Mouse (Mus musculus) kidney, postnatal 25 days (tissue): Measurements from ENCODE around the gene Rbms1.

Experiments
- DNase-seq, 2 experiments: peaks; one replicate each; pipeline ENCODE4 v3.0.0; 2021; ENCODE audit warnings: mixed read lengths in 2 of 2

The Rbms1 gene

GRCm38 (mm10) chr2:60751274-60751673 lies 211.7 kb downstream of the Rbms1 start:
- no peak for DNase-seq

- DNase-seq = no peak
Observed at GRCm38 (mm10) chr2:60750591-60750990, 212.4 kb downstream of the Rbms1 start.

GRCm38 (mm10) chr2:60748585-60748984 lies 214.4 kb downstream of the Rbms1 start:
- no peak for DNase-seq

DNA sequence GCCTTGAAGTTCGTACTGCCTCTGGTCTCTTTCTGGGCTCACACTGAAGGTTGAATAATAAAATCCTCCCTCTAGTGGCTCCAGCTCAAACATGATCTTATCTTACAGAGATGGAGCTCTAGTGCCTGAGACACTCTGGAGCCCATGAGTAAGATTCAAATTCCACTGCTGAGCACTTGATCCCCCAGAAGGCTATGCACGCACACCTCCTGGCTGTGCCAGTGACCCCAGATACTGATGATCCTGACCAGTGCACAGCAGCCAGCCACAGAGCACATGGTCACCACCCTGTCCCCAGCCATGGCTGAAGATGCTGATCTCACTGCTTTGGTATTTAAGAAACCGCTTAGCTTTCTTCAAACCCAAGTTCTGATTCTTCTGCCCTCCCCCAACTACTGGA lies 215.4 kb downstream of the Rbms1 start:
- no peak for DNase-seq

DNA sequence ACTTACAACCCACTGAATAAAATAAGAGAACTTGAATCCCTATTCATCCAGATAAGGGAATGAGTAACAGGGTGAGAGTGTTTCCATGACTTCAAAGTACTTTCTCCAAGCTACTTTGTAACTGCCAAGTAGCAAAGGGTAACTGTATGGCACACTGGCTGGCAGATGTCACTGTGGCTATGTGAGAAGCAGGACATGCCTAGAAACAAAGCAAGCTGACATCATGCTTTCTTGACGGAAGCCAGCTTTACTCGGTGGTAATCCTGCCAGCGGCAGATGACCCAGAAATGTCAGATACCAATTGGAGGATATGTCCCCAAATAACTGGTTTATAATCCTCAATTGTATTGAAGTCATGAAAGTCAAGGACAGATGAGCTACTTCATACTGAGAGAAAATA lies 218.3 kb downstream of the Rbms1 start:
- DNase-seq = no peak

DNA sequence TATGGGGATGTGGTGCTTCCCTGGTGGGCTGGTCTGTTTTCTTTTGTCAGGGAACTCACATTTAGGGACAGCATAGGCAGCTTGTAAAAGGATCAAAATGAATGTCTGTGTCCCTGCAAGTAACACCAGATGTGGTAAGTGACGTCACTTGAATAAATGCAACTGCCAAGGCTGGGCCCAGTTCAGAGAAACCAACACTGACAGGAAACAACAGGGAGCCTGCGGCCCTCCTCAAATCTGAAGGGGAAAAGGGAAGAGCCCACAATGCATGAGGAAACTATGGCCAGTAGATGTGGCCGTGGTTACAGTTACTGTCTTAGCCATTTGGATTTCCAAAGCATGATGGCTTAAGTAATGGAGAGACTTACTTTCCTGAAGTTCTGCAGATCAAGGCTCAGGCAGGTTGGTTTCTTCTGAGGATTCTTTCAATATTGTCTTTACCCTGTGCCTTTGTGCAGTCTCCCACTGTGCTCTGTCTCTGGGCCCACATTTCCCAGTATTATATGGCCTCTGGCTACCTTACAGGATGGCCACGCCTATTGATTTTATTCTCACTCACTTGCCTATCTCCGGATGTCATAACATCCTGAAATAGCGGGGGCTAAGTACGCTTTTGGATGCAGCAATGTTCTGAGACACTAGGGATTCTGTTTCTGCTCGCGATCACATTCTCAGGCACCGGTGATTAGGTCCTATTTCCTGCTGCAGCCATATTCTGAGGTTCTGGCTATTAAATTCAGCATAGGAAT lies 223.4 kb downstream of the Rbms1 start:
- DNase-seq = no peak

DNA sequence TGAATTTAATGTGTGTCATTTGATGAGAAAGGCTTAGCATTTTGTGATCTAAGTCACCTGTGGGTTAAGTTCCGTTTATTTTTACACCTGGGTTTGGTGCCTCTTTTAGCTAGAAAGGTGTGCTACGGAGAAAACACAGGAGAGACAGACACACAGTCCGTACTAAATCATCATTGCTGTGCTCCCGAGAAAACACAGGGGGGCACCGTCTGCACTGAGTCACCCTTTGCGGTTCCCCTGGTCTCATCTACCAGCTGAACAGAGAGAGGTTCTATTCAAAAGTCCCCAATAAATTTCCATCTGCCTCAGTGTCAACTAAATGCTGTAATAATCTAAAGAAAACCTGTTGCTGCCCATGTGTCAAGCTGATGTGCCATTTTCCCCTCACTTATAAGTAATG lies 232.1 kb downstream of the Rbms1 start:
- no peak for DNase-seq

DNA sequence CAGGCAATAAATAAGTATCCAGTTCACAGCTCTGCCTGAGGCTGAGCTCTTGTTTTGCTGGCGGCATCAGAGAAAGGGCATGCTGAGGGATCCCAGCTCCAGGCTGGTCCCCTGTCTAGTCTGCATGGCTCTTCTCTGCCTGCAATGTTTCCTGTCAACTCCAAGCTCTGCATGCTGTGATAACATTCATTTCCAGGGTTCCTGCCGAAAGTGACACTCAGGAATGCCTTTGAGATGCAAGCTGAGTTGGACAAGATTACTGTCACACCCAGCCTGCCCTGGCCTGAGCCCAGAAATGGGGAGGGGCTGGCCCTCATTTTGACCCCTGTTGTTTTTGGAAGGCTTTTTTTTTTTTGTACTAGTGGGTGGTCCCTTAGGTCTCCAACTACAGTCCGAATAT lies 233.0 kb downstream of the Rbms1 start:
- peak; percentile 71 to 75 for DNase-seq

DNA sequence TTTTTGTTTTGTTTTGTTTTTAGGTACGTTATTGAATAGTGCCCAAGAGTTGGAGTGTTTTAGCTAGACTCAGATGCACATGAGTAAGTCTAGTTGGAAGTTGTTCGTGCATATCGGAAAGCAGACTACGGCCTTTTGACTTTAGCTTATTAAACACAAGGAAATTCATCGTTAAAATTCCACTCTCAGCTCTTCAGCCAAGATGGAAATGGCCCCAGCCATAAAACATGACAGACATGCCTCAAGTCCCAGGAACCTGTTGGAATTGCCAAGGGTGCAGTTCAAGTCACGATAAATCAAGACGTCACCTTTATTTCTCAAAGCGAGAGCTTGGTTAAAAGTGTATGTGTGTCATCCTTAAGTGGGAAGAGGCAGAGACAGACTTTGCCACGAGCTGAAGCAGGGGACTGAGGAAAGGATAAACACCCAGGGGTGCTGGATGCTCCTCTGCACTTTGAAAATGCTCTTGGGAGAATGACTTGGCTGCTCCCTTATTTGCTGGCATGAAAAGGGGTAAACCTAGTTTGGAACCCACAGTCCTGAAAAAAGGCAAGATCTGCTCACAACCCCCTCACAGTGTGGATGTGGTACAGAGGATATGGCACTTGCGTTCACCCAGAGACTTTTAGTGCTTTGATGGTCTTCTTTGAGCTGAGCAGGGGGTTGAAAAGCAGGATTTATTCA lies 233.9 kb downstream of the Rbms1 start:
- peak; percentile 32 to 52 for DNase-seq

DNA sequence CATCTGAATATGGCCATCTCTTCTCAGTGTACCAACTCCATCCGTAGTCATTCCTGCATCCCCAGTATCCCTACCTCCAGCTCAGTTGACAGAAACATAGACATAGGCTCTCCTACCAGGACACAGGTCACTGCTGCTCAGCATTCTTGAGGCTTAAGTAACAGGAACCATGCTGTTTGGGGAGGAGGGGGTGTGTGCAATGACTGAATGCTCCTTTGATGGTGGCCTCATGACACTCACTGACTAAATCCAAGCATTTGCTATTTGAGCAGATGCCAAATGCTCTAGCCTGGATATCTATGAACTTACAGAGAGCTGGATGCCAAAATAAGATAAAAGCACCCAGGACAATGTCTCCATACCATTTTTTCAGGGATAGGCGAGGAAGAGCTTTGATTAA lies 238.3 kb downstream of the Rbms1 start:
- DNase-seq = no peak

- DNase-seq = no peak
Observed at GRCm38 (mm10) chr2:60722967-60723366, 240.0 kb downstream of the Rbms1 start.

- no peak for DNase-seq
Observed at GRCm38 (mm10) chr2:60722514-60722913, 240.5 kb downstream of the Rbms1 start, which contains the start of gene Itgb6. Gene Itgb6 (minus strand): TSS chr2:60722643.

DNA sequence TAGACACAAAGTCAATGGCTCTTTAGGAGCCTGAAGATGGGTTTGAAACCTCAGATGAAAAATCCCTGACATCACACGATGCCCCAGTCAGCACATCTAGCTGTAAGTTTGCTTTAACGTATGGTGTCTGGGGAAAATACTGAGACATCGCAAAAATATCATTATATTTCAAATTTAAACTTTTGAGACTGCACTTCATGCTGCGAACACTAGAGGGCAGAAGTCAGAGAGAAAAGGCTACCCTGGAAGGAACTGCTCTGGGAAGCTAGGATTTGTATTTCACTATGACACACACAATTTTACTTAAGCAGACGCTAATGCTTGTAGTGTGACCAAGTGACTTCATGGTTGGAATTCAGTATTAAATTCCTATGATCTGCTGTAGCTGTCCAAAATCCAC lies 242.1 kb downstream of the Rbms1 start:
- DNase-seq = peak in 1 of 2 experiments; percentile 68

DNA sequence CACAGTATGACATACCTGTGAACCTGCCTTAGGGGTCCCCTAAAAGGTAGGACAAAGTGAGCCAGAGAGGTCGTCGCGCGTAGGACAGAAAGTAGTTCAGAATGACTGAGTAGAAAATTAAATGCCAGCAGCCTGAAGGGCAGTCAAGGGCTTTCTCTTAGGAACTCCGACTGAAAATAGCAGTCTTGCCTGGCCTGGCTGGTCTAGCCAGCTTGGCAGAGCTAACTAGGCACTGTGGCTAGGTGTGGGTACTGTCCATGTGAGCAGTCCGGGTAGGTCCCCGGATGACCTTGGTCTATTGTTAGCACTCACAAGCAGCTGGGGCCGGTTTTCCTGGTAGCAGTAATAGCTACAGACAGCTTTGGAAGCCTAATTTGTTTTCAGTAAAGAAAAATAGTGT lies 242.8 kb downstream of the Rbms1 start:
- peak; percentile 78 to 93 for DNase-seq

DNA sequence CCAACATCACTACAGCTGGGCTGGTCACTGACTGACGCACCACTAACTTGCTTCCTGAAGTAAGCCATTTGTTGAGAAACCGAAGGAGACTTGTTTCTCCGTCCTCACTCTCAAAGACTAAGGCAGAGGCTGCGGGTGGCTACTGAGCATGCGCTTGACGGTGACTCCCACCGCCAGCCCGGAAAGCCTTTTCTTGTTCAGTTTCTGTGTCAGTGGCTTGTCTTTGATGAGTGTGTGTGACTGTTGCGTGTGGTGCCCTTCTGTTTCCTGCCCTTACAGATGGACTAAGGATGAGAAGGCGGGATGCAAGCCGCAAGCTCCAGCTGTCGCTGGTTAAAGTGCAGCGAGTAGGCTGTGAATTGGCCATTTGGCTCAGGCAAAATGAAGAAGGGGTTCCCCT lies 245.6 kb downstream of the Rbms1 start:
- DNase-seq = peak; percentile 58 to 64

DNA sequence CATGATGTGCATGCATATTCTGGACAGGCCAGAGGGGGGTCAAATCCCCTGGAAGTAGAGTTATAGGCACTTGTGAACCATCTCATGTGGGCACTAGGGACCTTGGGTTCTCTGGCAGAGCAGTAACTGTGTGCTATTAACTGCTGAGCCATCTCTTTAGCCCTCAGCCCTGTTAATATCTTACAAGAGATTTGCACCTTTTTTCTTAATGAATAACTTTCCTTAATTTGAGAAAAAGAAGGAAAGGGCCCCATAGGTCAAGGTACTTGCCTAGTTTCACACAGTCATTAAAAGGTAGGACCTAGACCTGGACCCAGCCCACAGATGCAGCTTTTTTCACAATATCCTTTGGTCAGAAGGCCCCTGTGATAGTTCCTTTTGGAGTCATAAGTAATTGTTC lies 246.4 kb downstream of the Rbms1 start:
- peak; percentile 41 to 61 for DNase-seq

DNA sequence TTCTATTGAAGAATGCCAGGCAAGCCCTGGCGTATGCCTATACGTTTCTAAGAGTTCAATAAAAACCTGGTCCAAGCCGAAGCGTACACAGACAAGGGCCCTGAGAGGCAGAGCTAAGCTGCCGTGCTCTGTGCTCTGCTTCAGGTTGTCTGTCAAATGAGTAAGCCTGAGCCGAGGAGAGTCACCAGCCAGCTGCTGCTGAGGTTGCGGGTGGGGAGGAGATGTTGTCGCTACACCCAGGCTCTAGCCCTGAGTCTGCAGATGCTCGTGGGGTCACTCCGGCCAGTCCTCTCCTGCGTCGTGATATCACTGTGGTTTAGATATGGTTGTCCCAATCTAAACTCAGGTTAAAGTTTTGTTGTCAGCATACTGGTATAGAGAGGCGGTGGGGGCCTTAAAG lies 247.2 kb downstream of the Rbms1 start:
- no peak for DNase-seq

DNA sequence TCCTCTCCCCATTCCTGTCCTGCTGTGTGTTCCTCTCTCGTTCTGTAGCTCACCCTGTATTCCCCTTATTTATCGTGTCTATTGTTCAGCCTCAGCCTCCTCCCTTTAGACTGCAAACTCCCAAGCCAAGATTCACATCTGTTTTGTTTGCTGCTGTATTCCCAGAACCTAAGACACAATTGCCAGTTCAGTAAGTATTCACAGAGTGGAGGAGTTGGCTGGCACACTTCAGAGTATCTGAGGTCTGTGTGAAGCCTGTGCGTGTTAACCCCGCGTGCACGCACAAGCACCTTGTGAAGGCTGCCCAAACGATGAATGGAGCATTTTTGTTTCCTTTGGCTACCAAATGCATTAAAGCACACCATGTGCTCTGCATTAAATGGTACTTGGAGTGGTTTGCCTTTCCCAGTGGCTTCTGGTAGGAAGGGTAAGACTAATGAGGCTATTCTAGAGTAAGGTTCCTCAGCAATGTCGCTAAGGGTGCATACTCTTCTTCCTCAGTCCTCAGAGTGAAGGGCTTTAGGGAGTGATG lies 248.0 kb downstream of the Rbms1 start:
- DNase-seq = no peak

DNA sequence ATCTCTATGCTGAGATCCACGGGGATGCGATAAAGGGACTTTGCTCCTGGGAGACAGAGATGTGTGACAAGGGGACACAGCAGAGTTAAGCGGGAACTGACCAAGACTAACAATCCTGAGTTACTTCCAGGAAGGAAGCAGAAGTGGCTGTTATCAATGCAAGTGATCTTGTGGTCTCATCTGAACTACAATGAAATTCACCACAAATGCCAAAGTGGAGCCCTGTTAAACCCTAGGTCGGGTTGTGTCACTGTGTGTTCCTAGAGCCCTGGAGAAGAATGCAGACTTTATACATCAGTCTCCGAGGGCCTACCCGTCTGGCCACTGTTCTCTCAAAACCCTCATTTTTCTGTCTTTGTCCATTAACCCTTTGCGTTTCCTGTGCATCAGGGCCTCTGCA lies 248.5 kb downstream of the Rbms1 start:
- DNase-seq = no peak

DNA sequence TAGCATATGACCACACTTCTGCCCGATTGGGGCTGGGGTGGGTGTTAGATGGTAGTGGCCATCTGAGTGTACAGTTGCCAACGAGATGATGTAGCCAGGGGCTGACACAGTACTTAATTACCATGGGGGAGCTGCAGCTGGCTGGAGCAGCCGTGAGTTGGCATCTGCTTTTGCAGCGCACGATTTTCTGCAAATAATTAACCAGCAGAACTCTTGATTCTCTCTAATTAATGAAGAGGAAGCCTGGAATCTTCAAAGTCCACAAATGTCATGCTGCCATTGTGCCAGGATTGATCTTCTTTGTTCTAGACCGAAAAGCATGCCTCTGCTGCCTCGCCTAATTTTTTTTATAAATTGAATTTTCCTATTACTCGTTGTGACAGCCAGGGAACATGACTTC lies 249.1 kb downstream of the Rbms1 start:
- peak; percentile 67 to 76 for DNase-seq

DNA sequence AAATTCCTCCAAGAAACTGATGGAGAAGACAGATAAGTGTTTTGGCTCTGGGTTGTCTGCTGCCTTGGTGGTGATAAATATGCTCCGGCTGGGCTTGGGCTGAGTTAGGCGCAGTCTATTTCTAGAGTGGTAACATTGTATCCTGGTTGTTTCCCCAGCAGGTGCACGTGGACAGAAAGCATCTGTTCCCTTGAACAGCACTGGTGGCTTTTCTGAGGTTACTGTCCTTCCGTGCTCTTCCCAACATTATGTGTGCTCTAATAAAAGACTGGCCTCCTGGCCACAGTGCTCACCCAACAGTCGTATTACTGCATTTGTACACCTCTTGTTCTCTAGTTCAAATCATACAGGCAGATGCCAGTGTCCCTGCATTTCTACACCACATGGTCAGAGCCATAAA lies 250.1 kb downstream of the Rbms1 start:
- no peak for DNase-seq

DNA sequence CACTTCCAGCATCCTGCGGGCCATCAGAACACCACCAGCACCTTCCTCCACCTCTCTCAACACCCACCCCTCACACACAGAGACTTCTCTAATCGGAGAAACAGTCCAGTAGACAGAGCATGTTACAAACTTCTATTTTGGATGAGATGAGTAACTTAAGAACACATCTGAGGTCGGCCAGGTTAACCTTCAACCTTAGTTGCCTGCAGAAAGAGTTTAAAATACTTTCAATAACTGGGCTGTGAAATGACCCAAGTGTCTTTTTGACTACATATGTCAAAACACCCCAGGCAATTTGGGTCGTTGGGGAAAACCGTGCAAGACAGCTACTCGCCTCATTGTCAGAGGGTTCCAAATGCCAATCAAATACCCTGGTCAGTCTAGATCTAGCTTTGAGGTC lies 250.5 kb downstream of the Rbms1 start:
- DNase-seq = peak in 1 of 2 experiments; percentile 55

- DNase-seq = no peak
Observed at GRCm38 (mm10) chr2:60711098-60711880, 251.7 kb downstream of the Rbms1 start.
